Mouse (Mus musculus): ENCODE results near the gene Fundc2.
A peak's percentile ranks its signal among the peaks of the same experiment; 100 is the strongest.

GRCm38 (mm10) chrX:75382195-75382771 is at the start of gene Fundc2, which contains the start of gene F8:
- TF ChIP-seq CTCF (IDR thresholded peaks at IDR 0.05) (no peak), EP300 (IDR thresholded peaks at IDR 0.05) (peak; percentile 68; the same call in 1 of the 2 replicates)

Measured in lung, postnatal 0 days (tissue).